In the genomic region with DNA sequence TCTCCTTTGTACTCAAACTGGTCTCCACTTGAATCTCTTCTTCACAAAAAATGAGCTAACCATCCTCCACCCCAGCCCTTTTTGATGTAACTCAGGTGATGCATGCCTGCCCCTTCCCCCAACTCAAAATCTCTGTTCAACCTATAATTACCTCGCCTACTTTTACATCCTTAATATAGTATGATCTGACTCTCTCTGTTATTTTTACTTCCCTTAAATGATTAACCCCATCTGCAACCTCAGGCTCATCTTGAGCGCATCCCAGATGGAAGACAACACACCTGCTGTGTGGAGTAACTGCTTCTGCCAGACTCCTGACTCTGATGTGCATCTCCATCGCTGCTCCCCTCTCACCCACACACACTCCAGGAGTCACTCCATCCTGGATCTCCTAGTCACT, we compare ENCODE assay signal across 28 mouse cellular contexts. TPM values are rescaled to one million over a fixed set of nuclear protein-coding genes. Genes with fewer than 3 reads are reported as not detected.
DNase-seq lines count a peak whose midpoint lies in the region; ATAC-seq and TF ChIP-seq lines count a peak whose summit lies in the region.
"Had no signal": no experiment of that assay in that cellular context is flagged by ENCODE, and none has a peak within 500 bp of the region (broad histone marks: within the 10 kb centered on the region; RNA-seq: fewer than 3 reads in every experiment).

No protein-coding gene starts in this region.

- no peak for TF ChIP-seq CTCF in forebrain, postnatal 0 days (IDR thresholded peaks at IDR 0.05; ENCODE audit: low read depth)

- 88% methylated on average over 3 of the region's 3 CpGs for WGBS in forebrain, embryonic 11.5 days
- 82% methylated on average over 3 of the region's 3 CpGs for WGBS in forebrain, embryonic 16.5 days
- WGBS in forebrain, postnatal 0 days: 66% methylated on average over 3 of the region's 3 CpGs
- WGBS in forebrain, embryonic 14.5 days: 84% methylated on average over 3 of the region's 3 CpGs

- no peaks in the 10 kb centered on the region for H3K36me3 ChIP-seq in forebrain, embryonic 11.5 days (ENCODE audit: control insufficient read depth, insufficient read depth, low read length)
- no peaks in the 10 kb centered on the region for H3K36me3 ChIP-seq in forebrain, embryonic 16.5 days (ENCODE audit: control insufficient read depth, insufficient read depth)
- no peaks in the 10 kb centered on the region for H3K36me3 ChIP-seq in forebrain, postnatal 0 days (ENCODE audit: insufficient read depth)
- no peaks in the 10 kb centered on the region for H3K36me3 ChIP-seq in forebrain, embryonic 14.5 days (ENCODE audit: control insufficient read depth, insufficient read depth, low read length)
- H3K36me3 ChIP-seq: G1E had no signal

- no peak overlapping the region for H3K4me3 ChIP-seq in forebrain, embryonic 11.5 days (ENCODE audit: low read depth, low read length)
- no peak overlapping the region for H3K4me3 ChIP-seq in forebrain, embryonic 16.5 days (replicated peaks; ENCODE audit: low read length)
- no peak overlapping the region for H3K4me3 ChIP-seq in forebrain, postnatal 0 days (ENCODE audit: low read depth, low read length)
- H3K4me3 ChIP-seq in forebrain, embryonic 14.5 days (ENCODE audit: low read depth, low read length): no peak overlapping the region

- no peaks in the 10 kb centered on the region; the same call in none of the 2 replicates for H3K4me1 ChIP-seq in forebrain, embryonic 11.5 days (replicated peaks; ENCODE audit: control insufficient read depth, insufficient read depth, low read length)
- H3K4me1 ChIP-seq in forebrain, embryonic 16.5 days (replicated peaks; ENCODE audit: control insufficient read depth, insufficient read depth, low read length): no peaks in the 10 kb centered on the region
- no peaks in the 10 kb centered on the region for H3K4me1 ChIP-seq in forebrain, postnatal 0 days (ENCODE audit: insufficient read depth)
- H3K4me1 ChIP-seq in forebrain, embryonic 14.5 days (ENCODE audit: control insufficient read depth, insufficient read depth, low read length): no peaks in the 10 kb centered on the region

- no peak for ATAC-seq in forebrain, embryonic 11.5 days (replicated peaks; ENCODE audit: low FRiP score)
- no peak for ATAC-seq in forebrain, embryonic 16.5 days
- peak; percentile 71 for ATAC-seq in forebrain, postnatal 0 days
- no peak for ATAC-seq in forebrain, embryonic 14.5 days
- ATAC-seq: activated CD4-positive, CD25-positive, alpha-beta regulatory T cell, adult 4 months; CD4-positive, CD25-positive, alpha-beta regulatory T cell, adult 4 months; Patski had no signal

- H3K9me3 ChIP-seq in forebrain, embryonic 11.5 days (ENCODE audit: control insufficient read depth, low read length): no peaks in the 10 kb centered on the region
- no peaks in the 10 kb centered on the region for H3K9me3 ChIP-seq in forebrain, embryonic 16.5 days (ENCODE audit: control insufficient read depth, low read length)
- H3K9me3 ChIP-seq in forebrain, postnatal 0 days (ENCODE audit: low read length): no peaks in the 10 kb centered on the region
- H3K9me3 ChIP-seq in forebrain, embryonic 14.5 days (replicated peaks; ENCODE audit: control insufficient read depth, low read length): no peaks in the 10 kb centered on the region
- H3K9me3 ChIP-seq: G1E had no signal

- DNase-seq in forebrain, embryonic 11.5 days (ENCODE audit: low spot score): peak; percentile 4
- DNase-seq in forebrain, postnatal 0 days: no peak
- DNase-seq in forebrain, embryonic 14.5 days (ENCODE audit: low spot score): no peak
- peak; percentile 51 for DNase-seq in brain, adult 2 months (ENCODE audit: low read depth, low spot score)
- no peak for DNase-seq in spleen, postnatal 10 days (ENCODE audit: low spot score in 2 of 2)
- DNase-seq: adrenal gland, adult 2 months; adrenal gland, adult 8-10 months; adrenal gland, postnatal 10 days; adrenal gland, postnatal 14 days; adrenal gland, postnatal 25 days; adrenal gland, postnatal 36 days; B cell, adult 2 months; cerebellum, adult 11 months; cerebellum, adult 11-12 months; cerebellum, adult 18-20 months; cerebellum, adult 2 months had no signal

- no peak overlapping the region for H3K27ac ChIP-seq in forebrain, embryonic 11.5 days (ENCODE audit: low read depth, low read length)
- no peak overlapping the region for H3K27ac ChIP-seq in forebrain, embryonic 16.5 days (ENCODE audit: low read length)
- no peak overlapping the region for H3K27ac ChIP-seq in forebrain, postnatal 0 days (ENCODE audit: low read depth, low read length)
- H3K27ac ChIP-seq in forebrain, embryonic 14.5 days (ENCODE audit: low read depth, low read length): no peak overlapping the region

- H3K27me3 ChIP-seq in forebrain, embryonic 11.5 days (ENCODE audit: control insufficient read depth, insufficient read depth, low read length): no peaks in the 10 kb centered on the region
- no peaks in the 10 kb centered on the region for H3K27me3 ChIP-seq in forebrain, embryonic 16.5 days (replicated peaks; ENCODE audit: control insufficient read depth, insufficient read depth, low read length)
- no peaks in the 10 kb centered on the region for H3K27me3 ChIP-seq in forebrain, postnatal 0 days (ENCODE audit: insufficient read depth, low read length)
- no peaks in the 10 kb centered on the region for H3K27me3 ChIP-seq in forebrain, embryonic 14.5 days (replicated peaks; ENCODE audit: control insufficient read depth, insufficient read depth, low read length)
- H3K27me3 ChIP-seq: CH12.LX, Patski had no signal

- H3K4me2 ChIP-seq in forebrain, embryonic 11.5 days (ENCODE audit: low read depth, low read length, severe bottlenecking): no peak overlapping the region
- H3K4me2 ChIP-seq in forebrain, embryonic 16.5 days (ENCODE audit: low read length): no peak overlapping the region
- H3K4me2 ChIP-seq in forebrain, postnatal 0 days (ENCODE audit: low read depth): no peak overlapping the region
- no peak overlapping the region for H3K4me2 ChIP-seq in forebrain, embryonic 14.5 days (ENCODE audit: low read length)

- no peak overlapping the region for H3K9ac ChIP-seq in forebrain, embryonic 11.5 days (ENCODE audit: low read length)
- H3K9ac ChIP-seq in forebrain, embryonic 16.5 days (replicated peaks; ENCODE audit: low read depth, low read length): no peak overlapping the region
- no peak overlapping the region for H3K9ac ChIP-seq in forebrain, postnatal 0 days
- no peak overlapping the region for H3K9ac ChIP-seq in forebrain, embryonic 14.5 days (ENCODE audit: low read length)

RNA-seq across cellular contexts. Expression of gene Gm8439, which starts 14.1 kb away (rescaled TPM):
- polyA plus RNA-seq in forebrain, embryonic 11.5 days (2014; fragmentation: Nextera tagmentation; extraction: Ambion mirVana): not detected in 2 replicates
- polyA plus RNA-seq in forebrain, embryonic 16.5 days (2015; fragmentation: Nextera tagmentation; extraction: Ambion mirVana): not detected in 2 replicates
- total RNA-seq in forebrain, postnatal 0 days (2014; rRNA removed): not detected in 2 replicates
- polyA plus RNA-seq in forebrain, postnatal 0 days (2015; fragmentation: Nextera tagmentation; extraction: Ambion mirVana): not detected in 2 replicates
- polyA plus RNA-seq in forebrain, embryonic 14.5 days (2014; fragmentation: Nextera tagmentation; extraction: Ambion mirVana): not detected in 2 replicates
- total RNA-seq: adrenal gland, adult 18-20 months; adrenal gland, adult 2 months; adrenal gland, adult 8-10 months; adrenal gland, postnatal 10 days; adrenal gland, postnatal 14 days; adrenal gland, postnatal 25 days; adrenal gland, postnatal 36 days; adrenal gland, postnatal 4 days; CH12.LX; ES-E14; G1E; MEL had no signal
- polyA plus RNA-seq: activated CD4-positive, CD25-positive, alpha-beta regulatory T cell, adult 4 months; adrenal gland, adult 2 months; brain, embryonic 14.5 days; C2C12; cerebellum, adult 2 months; G1E; Patski had no signal

RNA-seq across cellular contexts. Expression of gene Ctps, which starts 32.6 kb away (rescaled TPM):
- polyA plus RNA-seq in forebrain, embryonic 11.5 days (2014; fragmentation: Nextera tagmentation; extraction: Ambion mirVana): 142 and 149 TPM in 2 replicates
- 102 and 103 TPM in 2 replicates for polyA plus RNA-seq in forebrain, embryonic 16.5 days (2015; fragmentation: Nextera tagmentation; extraction: Ambion mirVana)
- 73.0 and 73.3 TPM in 2 replicates for total RNA-seq in forebrain, postnatal 0 days (2014; rRNA removed)
- polyA plus RNA-seq in forebrain, postnatal 0 days (2015; fragmentation: Nextera tagmentation; extraction: Ambion mirVana): 71.9 and 76.8 TPM in 2 replicates
- 108 and 115 TPM in 2 replicates for polyA plus RNA-seq in forebrain, embryonic 14.5 days (2014; fragmentation: Nextera tagmentation; extraction: Ambion mirVana)

Comparison
In these comparisons a context has a peak if more than half of its experiments do, and no peak if none do; other contexts are left out.
1. DNase-seq: peak in forebrain, embryonic 11.5 days (single experiment) and brain, adult 2 months (single experiment); none in forebrain, postnatal 0 days (single experiment), forebrain, embryonic 14.5 days (single experiment) and spleen, postnatal 10 days (0 of 2).